Mouse (Mus musculus) inflammation-experienced regulatory T-cells, adult 6 months (primary cell): ENCODE measurements around the gene Slf2. TPM values are rescaled to one million over a fixed set of nuclear protein-coding genes. Genes with fewer than 3 reads are reported as not detected.

Experiments used
- ATAC-seq: one replicate; pipeline ENCODE4 v1.8.0; 2017
- polyA plus RNA-seq, 3 experiments: library from polyadenylated mRNA; unstranded; fragments of 100-300 nt; shearing (Covaris generic); gene quantifications; one replicate each; pipeline ENCODE4 v1.2.1; 2017

Gene Slf2
- polyA plus RNA-seq, 3 experiments from 2014 or later: 24.9 to 27.0 (median 25.0) TPM

DNA sequence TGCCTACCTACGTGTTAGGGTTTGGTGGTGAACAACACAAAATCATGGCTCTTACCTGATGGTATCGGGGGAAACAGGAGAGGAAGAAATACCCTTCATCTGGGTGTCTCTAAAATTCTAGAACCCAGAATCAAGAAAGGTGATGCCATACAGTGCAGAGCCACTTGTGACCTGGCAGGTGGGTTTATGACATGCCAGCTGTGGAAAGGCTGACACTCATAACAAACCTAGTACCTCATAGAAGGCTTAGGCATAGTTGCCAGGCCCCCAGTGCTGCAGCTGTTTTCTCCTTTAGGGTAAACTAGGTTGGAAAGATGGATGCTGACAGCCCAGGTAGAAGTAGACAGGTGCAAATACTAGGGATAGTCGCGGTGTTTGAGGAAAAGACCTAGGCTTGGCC, 53.5 kb downstream of the Slf2 start:
- no peak for ATAC-seq

- ATAC-seq: no peak
These were observed 54.4 kb downstream of the Slf2 start for GRCm38 (mm10) chr19:44985159-44985988.

GRCm38 (mm10) chr19:44987004-44987403, 56.1 kb downstream of the Slf2 start:
- no peak for ATAC-seq

DNA sequence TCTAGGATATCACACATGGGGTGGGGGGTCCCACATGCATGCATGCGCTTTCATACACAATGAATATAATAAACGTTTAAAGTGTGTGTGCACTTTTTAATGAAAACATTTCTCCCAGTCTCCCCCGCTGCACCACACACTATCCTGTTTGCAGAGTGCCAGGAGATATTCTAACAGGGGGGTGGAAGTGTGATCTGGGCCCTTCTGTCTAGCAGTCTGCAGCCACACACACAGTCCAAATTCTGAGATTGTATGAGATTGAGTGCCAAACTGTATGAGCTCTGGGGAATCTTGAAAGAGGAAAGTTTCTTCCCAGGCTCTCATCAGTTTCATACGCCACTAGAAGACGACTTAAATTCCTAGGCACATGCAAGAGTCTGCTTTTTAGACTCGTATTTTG, 56.9 kb downstream of the Slf2 start:
- ATAC-seq: no peak

- no peak for ATAC-seq
These were observed 57.4 kb downstream of the Slf2 start for GRCm38 (mm10) chr19:44988321-44988720.

GRCm38 (mm10) chr19:44988831-44989566, 58.0 kb downstream of the Slf2 start, which contains the start of gene Sema4g:
Gene Sema4g (plus strand): TSS chr19:44989101.
- no peak for ATAC-seq

DNA sequence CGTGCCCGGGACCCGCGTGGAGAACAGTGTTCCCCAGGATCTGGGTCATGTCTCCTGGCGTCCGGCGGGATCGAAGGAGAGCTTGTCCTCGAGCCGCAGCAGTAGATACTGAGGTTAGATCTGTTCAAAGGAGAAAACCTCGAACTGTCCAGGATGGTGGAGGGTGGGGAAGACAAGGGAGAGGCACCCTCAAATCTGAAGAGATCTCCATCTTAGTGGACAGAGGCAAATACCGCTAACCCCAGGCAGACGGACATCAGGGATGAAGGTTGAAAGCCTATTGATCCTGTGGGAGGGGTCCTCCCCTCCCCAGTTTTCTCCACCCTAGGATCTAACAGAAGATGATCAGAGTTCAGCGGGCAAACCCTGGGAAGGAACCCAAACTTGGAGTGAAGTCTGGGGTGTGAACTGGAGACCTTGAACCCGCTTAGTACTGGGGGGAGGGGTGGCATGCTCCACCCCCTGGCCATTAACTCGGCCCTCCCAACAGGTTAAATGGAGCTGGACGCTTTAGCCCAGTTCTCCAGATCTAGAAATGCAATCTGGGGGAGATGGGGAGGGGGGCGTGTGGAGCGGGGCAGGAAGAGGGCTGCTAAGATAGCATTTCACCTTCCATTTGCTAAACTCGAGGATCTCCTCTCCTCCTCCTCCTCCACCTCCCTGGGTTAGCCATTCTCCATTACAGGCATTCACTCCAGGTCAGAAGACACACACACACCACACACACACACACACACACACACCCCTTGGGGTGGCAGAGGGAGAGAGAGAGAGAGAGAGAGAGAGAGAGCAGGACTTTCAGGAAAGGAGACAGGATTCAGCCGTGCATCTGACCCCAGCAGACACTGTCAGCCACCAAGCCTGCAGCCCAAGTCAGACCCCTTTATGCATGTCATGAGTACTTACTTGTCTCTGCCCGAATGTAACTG, 58.9 kb downstream of the Slf2 start:
- ATAC-seq: no peak

- ATAC-seq: no peak
These were observed 60.1 kb downstream of the Slf2 start for GRCm38 (mm10) chr19:44991031-44991430.

GRCm38 (mm10) chr19:44992246-44992645, 61.3 kb downstream of the Slf2 start:
- ATAC-seq: no peak

GRCm38 (mm10) chr19:44992712-44993111, 61.8 kb downstream of the Slf2 start:
- ATAC-seq: no peak

- ATAC-seq: no peak
These were observed 66.8 kb downstream of the Slf2 start for GRCm38 (mm10) chr19:44997786-44998185.

GRCm38 (mm10) chr19:44999647-45000046, 68.7 kb downstream of the Slf2 start:
- ATAC-seq: no peak

DNA sequence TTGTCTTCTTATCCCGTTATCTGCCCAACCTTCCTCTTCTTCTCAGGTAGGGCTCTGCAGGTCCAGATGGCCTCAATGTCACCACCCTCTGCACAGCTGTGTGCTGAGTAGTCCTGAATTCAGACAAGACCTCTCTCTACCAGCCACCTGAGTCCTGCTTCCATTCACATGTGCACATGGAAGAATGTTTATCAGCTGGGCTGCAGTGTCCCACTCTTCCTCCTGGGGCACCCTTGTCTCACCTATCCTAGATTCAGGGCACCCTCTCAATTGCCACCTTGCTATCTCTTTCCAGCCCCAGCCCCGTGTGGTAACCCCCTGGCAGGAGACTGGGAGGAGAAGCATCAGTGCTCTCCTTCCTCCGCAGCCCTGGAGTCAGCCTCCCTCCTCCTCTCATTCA, 71.3 kb downstream of the Slf2 start:
- no peak for ATAC-seq

DNA sequence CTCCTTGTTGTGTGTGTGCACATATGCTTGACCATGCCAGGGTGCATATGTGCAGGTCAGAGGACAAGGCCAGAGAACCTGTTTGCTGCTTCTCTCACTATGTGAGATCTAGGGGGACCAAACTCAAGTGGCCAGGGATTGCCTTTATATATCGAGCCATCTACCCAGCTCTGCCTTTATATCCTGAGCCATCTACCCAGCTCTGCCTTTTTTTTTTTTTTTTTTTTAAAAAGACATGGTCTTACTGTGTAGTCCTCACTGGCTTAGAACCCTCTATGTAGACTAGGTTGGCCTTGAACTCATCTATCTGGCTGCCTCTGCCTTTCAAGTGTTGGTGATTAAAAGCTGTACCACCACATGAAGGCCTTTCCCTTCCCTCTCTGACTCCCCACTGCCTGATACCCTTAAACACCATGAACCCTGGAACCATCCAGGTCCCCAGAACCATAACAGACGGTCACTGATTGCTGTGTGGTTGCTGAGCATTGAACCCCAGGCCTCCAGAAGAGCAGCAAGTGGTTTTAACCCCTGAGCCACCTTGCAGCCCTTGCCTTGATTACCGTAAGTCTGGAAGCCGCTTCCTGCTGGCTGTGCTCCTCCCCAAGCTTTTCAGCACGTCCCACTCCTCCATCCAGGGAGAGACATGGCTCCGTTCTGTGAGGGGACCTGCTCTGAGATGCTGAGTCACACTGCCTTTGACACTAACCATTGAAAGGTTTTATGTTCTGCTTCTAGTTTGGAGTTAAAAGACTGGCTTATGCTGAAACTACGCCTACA, 73.0 kb downstream of the Slf2 start:
- ATAC-seq: no peak

DNA sequence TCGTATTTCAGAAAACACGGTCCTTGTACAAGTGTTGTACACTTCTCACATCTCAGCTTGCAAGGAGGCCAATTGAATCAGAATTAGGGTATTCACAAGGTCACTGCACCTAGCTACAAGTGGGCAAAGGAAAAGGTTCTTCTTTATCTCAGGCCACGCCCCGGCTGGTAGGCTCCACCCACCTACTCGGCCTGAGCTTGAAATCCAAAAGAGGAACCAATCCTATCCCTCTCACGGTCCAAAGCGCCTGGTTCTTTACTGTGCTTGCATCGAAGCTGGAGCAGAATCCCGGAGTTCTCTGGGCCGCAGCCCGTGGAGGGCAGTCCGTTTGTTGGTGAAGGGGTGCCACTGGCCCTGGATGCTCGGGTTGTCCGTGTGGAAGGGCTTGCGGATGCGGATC, 74.5 kb downstream of the Slf2 start, which contains the start of gene Twnk:
Twnk (plus strand) TSS at position 220 of the 400 bp plus-strand sequence.
- ATAC-seq: no peak

- ATAC-seq: peak; percentile 97
These were observed 75.2 kb downstream of the Slf2 start, which contains the start of gene Mrpl43 for GRCm38 (mm10) chr19:45005957-45006712. Gene Mrpl43 (minus strand): TSS chr19:45006442.

DNA sequence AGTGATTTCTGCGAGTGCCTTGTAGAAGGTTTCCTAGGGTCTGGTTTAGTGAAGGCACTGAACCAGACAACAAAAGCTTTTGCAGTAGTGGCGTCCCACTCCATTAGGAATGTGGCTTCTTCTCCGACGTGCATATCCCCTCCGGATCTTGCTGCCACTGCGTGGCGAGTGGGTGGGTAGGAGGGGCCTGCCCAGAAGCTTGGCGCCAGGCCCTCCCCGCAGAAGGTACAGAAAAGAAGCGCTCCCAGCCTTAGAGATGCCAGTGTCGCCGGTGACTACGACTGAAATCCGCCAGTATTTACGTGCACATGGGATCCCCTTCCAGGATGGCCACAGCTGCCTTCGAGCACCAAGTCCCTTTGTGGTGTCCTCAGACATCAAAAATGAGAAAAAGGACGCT, 76.1 kb downstream of the Slf2 start:
- ATAC-seq: no peak

DNA sequence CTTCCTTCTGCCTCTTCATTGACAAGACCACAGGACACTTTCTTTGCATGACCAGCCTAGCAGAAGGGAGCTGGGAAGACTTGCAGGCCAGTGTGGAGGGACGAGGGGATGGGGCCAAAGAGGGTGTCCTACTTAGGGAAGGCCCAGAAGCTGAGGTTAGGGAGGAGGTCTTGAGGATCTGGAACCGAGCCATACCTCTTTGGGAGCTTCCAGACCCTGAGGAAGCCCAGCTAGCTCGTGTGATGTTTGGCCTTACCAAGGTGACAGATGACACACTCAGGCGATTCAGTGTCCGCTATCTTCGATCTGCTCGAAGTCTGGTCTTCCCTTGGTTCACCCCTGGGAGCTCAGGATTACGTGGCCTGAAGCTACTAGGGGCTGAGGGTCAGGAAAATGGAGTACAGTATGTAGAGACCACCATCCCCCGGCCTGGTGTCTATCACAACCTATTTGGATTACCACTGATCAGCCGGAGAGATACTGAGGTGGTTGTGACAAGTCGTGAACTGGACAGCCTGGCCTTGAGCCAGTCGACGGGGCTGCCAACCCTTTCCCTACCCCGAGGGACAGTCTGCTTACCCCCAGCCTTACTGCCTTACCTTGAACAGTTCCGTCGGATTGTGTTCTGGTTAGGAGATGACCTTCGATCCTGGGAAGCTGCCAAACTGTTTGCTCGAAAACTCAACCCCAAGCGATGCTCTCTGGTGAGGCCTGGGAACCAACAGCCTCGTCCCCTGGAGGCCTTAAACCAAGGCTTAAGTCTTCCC, 76.7 kb downstream of the Slf2 start:
- ATAC-seq: no peak

DNA sequence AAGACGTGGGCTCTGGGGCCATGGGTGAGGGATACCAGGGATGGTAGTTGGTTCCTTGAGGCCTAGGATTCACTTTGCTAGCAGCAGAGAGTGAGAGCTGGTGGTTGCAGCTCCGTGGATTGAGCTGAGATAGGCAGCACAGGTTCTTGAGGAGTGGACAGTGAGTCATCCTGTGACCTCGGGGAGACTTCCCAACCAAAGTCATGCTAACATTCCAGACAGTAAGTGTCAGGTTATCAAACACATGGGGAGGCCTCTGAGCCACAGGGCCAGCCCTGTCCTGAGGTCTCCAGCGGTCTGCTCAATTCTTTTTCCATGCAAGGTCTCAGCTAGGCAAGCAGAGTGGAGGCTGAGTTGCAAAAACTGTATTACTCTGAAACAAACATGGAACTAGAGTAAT, 79.7 kb downstream of the Slf2 start:
- no peak for ATAC-seq

GRCm38 (mm10) chr19:45012219-45012618, 81.3 kb downstream of the Slf2 start:
- ATAC-seq: no peak
